Mouse (Mus musculus): ENCODE results near the gene Stum. TPM values are rescaled to one million over a fixed set of nuclear protein-coding genes. Genes with fewer than 3 reads are reported as not detected.

Stum gene
- polyA plus RNA-seq, 1 experiment from 2014 or later: 0.67 TPM

- Histone ChIP-seq H3K27me3 (no peaks in the 10 kb centered on the region), H3K27ac (peak overlapping the region; percentile 48; the same call in 1 of the 2 replicates), H3K36me3 (ENCODE audit: poor library complexity, severe bottlenecking) (no peaks in the 10 kb centered on the region), H3K4me1 (peaks cover 17% of the 10 kb centered on the region), H3K9ac (peak overlapping the region; percentile 40; the same call in 1 of the 2 replicates), H3K9me3 (replicated peaks) (no peaks in the 10 kb centered on the region; the same call in 1 of the 2 replicates), H3K4me2 (peak overlapping the region; percentile 67), H3K4me3 (peak overlapping the region; percentile 39)
- no peak for ATAC-seq
- 18% methylated on average over 11 of the region's 11 CpGs for WGBS
These were observed 95.4 kb downstream of the Stum start for GRCm38 (mm10) chr1:180387750-180388480.

DNA sequence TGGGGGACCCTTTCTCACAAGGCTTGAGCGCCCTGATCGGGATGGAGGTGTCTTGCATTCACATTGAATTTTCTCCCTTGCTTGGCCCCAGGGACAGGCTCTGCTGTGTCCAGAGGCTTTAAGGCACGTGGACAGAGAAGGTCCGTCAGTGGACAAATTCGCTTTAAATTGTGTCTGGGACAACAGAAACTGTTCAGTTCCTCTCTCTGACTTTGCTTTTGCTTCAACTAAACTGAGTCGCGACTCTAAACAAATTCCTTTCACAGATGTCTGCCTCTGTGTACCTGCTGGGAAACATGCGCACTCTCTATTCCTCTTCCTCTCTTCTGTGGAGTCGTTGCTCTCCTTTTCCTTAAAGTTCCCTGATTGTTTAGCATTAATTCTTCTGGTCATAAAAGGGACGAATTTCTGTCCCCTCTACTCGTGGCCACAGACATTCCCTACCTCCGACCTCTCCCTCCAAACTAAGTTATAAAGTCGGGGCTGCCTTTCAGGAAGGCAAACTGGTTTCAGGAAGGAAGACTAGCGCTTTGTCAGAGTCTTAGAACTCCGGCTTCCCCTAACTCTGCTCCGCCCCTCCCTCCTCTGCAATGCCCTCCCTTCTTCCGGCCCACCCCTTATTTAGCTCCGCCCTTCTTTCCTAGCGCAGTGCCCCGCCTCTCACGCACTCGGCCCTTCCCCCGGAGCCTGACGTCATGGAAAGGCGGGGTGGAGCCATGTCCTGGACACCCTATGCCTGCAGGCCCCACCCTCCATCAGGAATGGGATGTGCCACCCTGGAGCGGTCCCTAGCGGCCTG, 96.2 kb downstream of the Stum start:
- no peaks in the 10 kb centered on the region; the same call in 1 of the 2 replicates for H3K9me3 ChIP-seq (replicated peaks)
- ATAC-seq: peak; percentile 99
- H3K4me3 ChIP-seq: peak overlapping the region; percentile 39
- H3K36me3 ChIP-seq (ENCODE audit: poor library complexity, severe bottlenecking): no peaks in the 10 kb centered on the region
- peak overlapping the region; percentile 48 for H3K27ac ChIP-seq
- H3K4me1 ChIP-seq: peaks cover 21% of the 10 kb centered on the region
- no peaks in the 10 kb centered on the region for H3K27me3 ChIP-seq
- peak overlapping the region; percentile 62 for H3K9ac ChIP-seq
- under 1% methylated on average over 27 of the region's 27 CpGs for WGBS
- H3K4me2 ChIP-seq: peak overlapping the region; percentile 67

- H3K9me3 ChIP-seq (replicated peaks): no peaks in the 10 kb centered on the region; the same call in 1 of the 2 replicates
These were observed 98.0 kb downstream of the Stum start for GRCm38 (mm10) chr1:180385308-180385707.

DNA sequence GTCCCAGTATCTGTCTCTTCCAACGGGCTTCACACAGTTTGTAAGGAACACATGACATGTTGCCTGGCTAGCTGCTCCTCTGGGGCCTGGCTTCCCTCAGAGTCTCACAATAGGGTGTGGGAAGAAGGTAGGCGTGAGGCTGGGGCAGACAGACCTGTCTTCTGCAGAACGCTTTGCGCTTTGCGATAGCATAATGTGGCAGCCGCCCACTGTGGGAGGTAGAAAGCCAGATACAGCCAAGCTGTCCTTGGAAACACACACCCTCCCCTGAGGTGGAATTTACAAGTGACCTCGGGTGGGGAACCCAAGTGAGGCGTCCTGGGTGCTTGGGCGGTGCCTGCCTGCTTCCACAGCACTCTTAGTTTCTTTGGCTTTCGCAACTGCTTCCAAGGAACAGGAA, 98.8 kb downstream of the Stum start:
- Histone ChIP-seq H3K27me3 (no peaks in the 10 kb centered on the region), H3K36me3 (ENCODE audit: poor library complexity, severe bottlenecking) (no peaks in the 10 kb centered on the region), H3K4me3 (no peak overlapping the region), H3K9me3 (replicated peaks) (no peaks in the 10 kb centered on the region; the same call in 1 of the 2 replicates), H3K4me2 (no peak overlapping the region), H3K9ac (no peak overlapping the region), H3K4me1 (peaks cover 23% of the 10 kb centered on the region), H3K27ac (no peak overlapping the region)
- WGBS: 76% methylated on average over 10 of the region's 10 CpGs
- ATAC-seq: no peak

More at GRCm38 (mm10) chr1:180385308-180385707, 98.0 kb downstream of the Stum start:
- H3K27ac ChIP-seq: no peak overlapping the region
- no peaks in the 10 kb centered on the region for H3K27me3 ChIP-seq
- H3K4me1 ChIP-seq: peaks cover 23% of the 10 kb centered on the region
- 91% methylated on average over 6 of the region's 6 CpGs for WGBS
- ATAC-seq: no peak
- H3K4me2 ChIP-seq: no peak overlapping the region
- no peak overlapping the region for H3K9ac ChIP-seq
- no peak overlapping the region for H3K4me3 ChIP-seq
- H3K36me3 ChIP-seq (ENCODE audit: poor library complexity, severe bottlenecking): no peaks in the 10 kb centered on the region

DNA sequence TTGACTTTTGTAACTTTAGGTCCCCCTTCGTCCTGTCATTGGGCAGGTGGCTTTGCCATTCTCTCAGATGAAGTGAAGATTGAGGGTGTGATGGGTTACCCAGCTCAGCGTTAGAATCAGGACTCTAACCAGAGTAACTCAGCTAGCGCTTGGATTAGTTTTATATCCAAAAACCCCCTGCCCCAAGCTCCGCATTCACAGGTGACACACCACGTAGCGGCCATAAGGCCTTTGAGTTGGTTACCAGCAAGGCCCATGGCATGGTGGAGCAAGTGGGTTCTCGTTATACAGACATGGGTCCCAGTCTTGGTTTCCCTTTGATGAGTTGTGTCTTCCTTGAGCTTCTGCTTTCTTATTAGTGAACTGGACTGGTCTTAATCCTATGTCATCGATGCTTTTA, 99.4 kb downstream of the Stum start:
- H3K27me3 ChIP-seq: no peaks in the 10 kb centered on the region
- peaks cover 23% of the 10 kb centered on the region for H3K4me1 ChIP-seq
- H3K36me3 ChIP-seq (ENCODE audit: poor library complexity, severe bottlenecking): no peaks in the 10 kb centered on the region
- no peak overlapping the region for H3K4me2 ChIP-seq
- ATAC-seq: no peak
- H3K4me3 ChIP-seq: no peak overlapping the region
- H3K9me3 ChIP-seq (replicated peaks): no peaks in the 10 kb centered on the region; the same call in 1 of the 2 replicates
- no peak overlapping the region for H3K27ac ChIP-seq
- 94% methylated on average over 8 of the region's 8 CpGs for WGBS
- H3K9ac ChIP-seq: no peak overlapping the region

Other genes with a start within 250 kb of the Stum start
- 7.3 and 9.7 TPM in 2 replicates for gene Psen2, start 220.1 kb downstream of the Stum start, polyA plus RNA-seq (2015; fragmentation: Nextera tagmentation; extraction: Ambion mirVana)
- gene Itpkb, start 153.0 kb downstream of the Stum start, polyA plus RNA-seq (2015; fragmentation: Nextera tagmentation; extraction: Ambion mirVana): 2.3 and 2.5 TPM in 2 replicates
- 180 and 199 TPM in 2 replicates for gene Parp1, start 85.4 kb upstream of the Stum start, polyA plus RNA-seq (2015; fragmentation: Nextera tagmentation; extraction: Ambion mirVana)
- gene Lin9, start 157.6 kb upstream of the Stum start, polyA plus RNA-seq (2015; fragmentation: Nextera tagmentation; extraction: Ambion mirVana): 22.7 and 24.2 TPM in 2 replicates
- gene Mixl1, start 213.5 kb upstream of the Stum start, polyA plus RNA-seq (2015; fragmentation: Nextera tagmentation; extraction: Ambion mirVana): 0.09 TPM in 1 of 2 replicates, not detected in the other
- 19.0 and 19.3 TPM in 2 replicates for gene Acbd3, start 242.5 kb upstream of the Stum start, polyA plus RNA-seq (2015; fragmentation: Nextera tagmentation; extraction: Ambion mirVana)

All from forebrain, embryonic 13.5 days (tissue).